Mouse (Mus musculus) embryo, embryonic 11 days (tissue): ENCODE results near the gene Ddr2.
"Not testable (repeated sequence)": the region's sequence is repeated elsewhere in the genome, so short reads cannot be mapped to it uniquely, and the experiment has no call there.

ENCODE experiments used
- DNase-seq: peaks from one replicate; pipeline ENCODE4 v3.0.0-alpha.2; 2015

The Ddr2 gene

GRCm38 (mm10) chr1:170034961-170035360, 75.6 kb downstream of the Ddr2 start:
- no peak for DNase-seq

DNA sequence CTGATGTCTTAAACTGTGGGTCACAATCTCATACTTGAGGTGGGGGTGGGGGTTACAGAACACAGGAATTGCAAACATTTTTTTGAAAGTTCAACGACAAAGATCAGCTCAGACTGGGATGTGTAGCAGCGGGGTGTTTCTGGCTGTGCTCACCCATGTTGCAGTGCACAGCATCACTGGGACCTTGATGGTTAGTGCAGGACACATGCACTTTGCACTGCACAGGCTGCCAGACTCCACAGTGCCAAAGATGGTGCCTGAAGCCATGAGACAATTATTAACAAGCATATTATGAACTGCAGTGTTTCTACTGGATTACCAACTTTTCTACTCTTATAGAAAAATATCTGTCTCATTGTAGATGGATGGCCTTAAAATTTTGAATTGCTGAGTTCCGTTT, 78.9 kb downstream of the Ddr2 start:
- DNase-seq = no peak

DNA sequence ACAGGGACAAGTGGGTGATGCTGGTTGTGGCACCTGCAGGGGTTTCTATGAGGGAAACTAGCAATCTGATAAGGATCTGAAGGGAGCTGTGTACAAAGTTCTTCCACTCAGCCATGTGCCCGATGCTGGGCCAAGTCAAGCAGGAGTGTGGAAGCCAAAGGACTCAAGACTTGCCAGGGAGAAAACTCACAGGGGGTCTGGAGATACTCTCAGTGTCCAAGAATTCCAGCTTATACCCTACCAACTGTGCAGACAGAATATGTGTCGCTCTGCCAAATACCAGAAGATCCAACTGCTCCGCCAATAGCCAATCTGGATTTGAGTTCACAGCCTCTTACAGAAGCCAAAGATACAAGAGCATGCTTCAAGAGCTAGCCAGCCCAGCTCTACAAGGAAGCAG, 95.8 kb downstream of the Ddr2 start:
- no peak for DNase-seq

DNA sequence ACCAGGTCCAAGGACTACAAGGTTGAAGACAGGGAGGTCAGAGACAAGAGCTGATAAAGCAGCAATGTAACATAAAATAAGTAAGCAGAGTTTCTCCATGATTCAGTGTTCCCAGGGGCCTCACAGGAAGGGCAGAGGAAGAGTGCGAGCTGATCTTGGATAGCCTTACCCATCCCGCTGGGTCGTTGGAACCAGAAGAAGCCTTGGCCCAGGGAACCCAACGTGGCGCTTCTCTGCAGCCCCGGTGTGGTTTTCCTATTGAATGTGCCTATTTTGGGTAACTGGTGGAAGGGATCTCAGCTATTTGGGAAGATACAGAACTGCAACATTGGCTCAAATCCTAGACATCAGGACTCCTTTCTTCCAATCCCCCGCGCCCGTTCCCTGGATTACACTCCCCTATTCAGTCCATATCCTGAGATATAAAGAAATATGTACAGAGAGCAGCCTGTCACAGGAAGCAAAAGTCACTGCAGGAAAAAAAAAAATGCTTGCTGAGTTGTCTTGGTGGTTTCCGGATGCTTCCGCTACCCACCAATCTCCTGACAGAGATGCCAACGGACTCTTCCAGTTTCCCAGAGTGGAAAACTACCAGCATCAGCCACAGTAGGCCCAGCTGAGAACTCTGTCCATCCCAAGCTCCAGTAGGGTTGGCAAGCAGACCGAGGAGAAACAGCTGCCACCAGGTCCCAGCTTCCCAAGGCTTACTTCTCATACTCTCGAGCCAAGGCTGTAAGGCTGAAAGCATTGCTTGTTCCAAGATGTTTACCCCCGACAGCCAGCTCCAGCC, 99.7 kb downstream of the Ddr2 start:
- no peak for DNase-seq

DNA sequence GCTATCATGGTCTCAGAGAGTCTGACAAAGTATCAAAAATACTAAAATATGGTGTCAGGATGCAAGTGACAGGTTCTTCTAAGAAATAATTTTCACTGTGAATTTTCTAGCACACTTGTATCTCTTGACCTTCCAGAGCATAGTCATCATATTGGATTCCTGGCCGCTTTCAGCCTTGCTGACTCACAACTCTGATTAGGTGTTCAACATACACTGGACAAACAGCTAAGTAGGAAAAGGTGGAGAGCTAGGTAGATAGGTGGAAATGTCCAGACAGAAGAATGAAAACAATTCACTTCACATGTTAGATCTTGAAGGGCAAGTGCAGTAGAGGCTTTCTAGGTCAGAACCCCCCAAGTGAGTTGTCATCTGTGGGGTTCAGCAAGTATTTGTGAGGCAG, 101.3 kb downstream of the Ddr2 start:
- no peak for DNase-seq

- no peak for DNase-seq
These were observed 101.9 kb downstream of the Ddr2 start for GRCm38 (mm10) chr1:170008432-170009220.

GRCm38 (mm10) chr1:170006516-170006915, 104.0 kb downstream of the Ddr2 start:
- peak; percentile 25 for DNase-seq

DNA sequence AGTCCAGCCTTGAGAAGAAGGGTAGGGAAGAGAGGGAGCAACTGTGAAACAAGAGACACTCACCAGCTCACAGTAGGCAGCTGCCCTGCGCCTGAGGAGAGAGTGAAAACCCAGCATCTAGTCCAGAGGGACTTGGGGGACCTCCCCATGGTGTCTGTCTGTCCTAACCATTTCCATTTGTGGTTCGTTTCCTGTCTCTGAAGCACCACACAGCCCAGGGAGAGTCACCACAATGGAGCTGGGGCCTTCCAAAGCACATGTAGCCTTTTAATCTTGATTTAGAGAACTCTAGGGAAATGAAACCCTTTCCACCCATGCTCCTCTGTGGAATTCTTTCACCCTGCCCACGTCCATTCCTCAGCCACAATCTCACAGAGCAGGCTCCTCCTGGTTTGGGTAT, 105.3 kb downstream of the Ddr2 start:
- no peak for DNase-seq

GRCm38 (mm10) chr1:169993901-169994300, 116.7 kb downstream of the Ddr2 start:
- DNase-seq = not testable (repeated sequence)

GRCm38 (mm10) chr1:169986166-169986565, 124.4 kb downstream of the Ddr2 start:
- peak; percentile 31 for DNase-seq

- no peak for DNase-seq
These were observed 132.9 kb downstream of the Ddr2 start for GRCm38 (mm10) chr1:169977621-169978020.

DNA sequence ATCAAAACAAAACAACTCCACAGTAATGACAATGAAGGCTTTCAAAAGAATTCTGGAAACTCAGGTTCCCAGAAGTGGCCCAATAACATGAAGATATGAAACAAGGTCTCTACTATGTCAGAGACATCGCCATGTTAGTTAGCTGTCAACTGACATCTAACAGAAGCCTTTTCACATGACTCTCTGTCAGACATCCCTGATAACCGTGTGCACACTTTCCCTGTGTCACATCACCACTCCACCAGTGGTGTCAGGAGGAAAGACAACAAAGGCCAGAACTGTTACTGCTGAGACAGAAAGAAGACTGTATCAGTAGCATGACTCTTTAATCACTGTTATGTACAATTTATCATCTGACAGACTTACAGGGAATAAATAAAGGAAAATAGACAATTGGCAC, 138.6 kb downstream of the Ddr2 start:
- no peak for DNase-seq

GRCm38 (mm10) chr1:169970936-169971335, 139.6 kb downstream of the Ddr2 start:
- DNase-seq = no peak

- DNase-seq = no peak
These were observed 141.1 kb downstream of the Ddr2 start for GRCm38 (mm10) chr1:169969516-169969886.

DNA sequence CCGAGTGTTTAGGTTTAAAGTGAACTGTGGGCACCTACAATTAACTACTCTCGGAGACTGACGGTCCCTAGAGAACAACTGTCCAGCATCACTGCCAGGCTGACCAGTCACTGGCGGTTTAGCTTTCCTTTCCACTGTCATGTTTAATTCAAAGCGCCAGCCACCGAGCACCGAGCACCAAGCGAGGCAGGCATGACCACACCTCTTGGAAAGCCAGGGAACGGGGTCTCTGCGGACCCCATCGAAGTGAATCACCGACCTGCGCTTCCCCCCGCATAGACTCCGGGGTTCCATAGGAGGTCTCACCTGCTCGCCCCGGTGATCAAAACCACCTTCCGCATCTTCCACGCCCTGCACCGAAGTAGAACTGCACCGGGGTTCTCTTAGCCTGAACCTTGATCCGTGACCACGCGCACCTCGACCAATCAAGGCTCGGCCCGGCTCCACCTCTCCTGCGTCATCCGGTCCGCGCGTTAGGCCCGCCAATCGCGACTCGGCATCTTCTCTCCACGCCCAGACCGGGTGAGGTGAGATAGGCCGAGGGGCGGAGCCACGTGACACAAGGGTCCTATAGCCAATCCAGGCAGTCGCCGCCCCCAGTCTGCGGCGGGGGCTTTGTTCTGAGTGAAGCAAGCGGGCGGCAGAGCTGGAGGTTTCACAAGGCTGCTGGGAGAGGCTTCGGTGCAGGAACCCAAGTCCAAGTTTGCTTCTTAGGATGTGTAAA, 141.6 kb downstream of the Ddr2 start, which contains the start of gene Hsd17b7:
Gene Hsd17b7 (minus strand): TSS at position 450 of the 724 bp plus-strand sequence.
- peak; percentile 100 for DNase-seq

- no peak for DNase-seq
These were observed 157.5 kb downstream of the Ddr2 start for GRCm38 (mm10) chr1:169953106-169953505.

GRCm38 (mm10) chr1:169952636-169953035, 157.9 kb downstream of the Ddr2 start:
- DNase-seq = no peak

- no peak for DNase-seq
These were observed 159.0 kb downstream of the Ddr2 start for GRCm38 (mm10) chr1:169951561-169951960.

GRCm38 (mm10) chr1:169950651-169951050, 159.9 kb downstream of the Ddr2 start:
- no peak for DNase-seq

DNA sequence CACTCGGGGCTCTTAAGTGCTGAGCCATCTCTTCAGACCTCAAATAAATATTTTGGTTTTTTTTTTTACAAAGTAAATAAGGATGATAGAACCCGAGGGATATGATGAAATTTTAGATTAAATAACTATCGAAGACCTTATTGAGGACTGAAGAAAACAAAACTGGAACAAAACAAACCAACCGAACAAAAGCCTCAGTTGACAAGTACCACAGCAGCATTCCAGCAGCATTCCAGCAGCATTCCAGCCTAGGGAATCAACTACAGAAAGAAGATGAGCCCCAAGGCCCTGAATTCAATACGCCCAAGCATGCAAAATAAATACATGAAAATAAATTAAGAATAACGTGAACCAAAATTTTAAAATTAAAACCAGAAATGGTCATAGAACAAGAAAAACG, 160.6 kb downstream of the Ddr2 start:
- DNase-seq = no peak

GRCm38 (mm10) chr1:169948866-169949265, 161.7 kb downstream of the Ddr2 start:
- no peak for DNase-seq

DNA sequence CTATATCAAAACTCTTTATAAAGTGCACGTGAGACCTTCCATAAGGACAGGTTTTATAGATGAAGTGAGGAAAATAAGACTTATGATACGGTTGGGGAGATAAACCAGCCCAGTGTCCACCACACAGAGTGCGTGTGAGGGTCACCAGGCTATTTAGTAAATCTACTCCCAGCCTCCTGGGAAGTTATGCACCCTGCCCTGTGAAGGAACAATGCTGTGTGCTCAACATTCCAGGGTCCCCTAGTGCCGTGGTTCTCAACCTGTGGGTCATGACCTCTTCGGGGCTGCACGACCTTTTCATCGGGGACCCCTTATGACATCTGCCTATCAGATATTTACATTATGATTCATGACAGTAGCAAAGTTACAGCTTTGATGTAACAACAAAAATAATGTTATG, 162.3 kb downstream of the Ddr2 start:
- DNase-seq = no peak

DNA sequence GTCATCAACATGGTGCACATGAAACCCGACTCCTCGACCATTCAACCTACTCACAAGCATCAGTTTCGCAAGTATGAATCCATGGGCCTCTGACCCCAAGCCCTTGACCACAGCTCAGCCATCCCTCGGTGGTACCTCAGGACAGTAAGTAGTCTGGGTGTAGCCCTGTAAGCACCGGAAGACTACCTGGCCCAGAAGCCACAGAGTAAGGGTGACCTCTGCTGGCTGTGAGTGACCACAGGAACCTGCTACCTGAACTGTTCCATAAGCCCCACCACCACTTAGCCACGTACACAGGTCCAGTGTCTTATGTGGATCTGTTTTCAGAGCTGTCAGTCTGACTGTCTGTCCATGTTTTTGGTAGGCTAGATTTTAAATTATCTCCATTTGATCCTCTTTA, 162.9 kb downstream of the Ddr2 start:
- no peak for DNase-seq

DNA sequence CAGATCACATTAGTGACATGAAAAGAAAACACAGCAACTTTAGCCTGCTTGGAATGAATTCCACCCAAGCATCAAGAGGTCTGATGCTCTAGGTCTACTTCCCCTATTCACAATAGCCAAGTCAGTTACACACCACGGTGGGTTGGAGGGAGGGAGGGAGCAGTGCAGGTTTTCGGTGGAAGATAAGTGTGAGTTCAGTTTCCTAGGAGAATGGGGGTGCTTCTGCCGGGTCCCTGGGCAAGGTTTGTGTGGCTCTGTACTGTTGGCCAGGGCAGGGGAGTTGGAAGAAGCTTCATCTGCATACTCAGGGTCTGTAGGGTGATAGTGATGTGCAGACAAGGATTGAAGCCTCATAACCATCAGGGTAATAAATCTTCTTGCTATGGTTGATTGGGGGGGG, 164.6 kb downstream of the Ddr2 start:
- DNase-seq = no peak
